Mouse (Mus musculus) midbrain, embryonic 16.5 days (tissue): ENCODE measurements at regions not wholly inside any gene's neighbourhood (a gene's known extent, or its start where the extent isn't known, plus 50 kb on each side); places are given as distances from the start of the nearest gene placed in this dataset.

Source experiments
- ATAC-seq: fragments of 200-750 bp; cut with Nextera tagmentation; 2 replicates; pipeline ENCODE4 v1.8.0; 2017; ENCODE audit warnings: moderate TSS enrichment
- H3K27ac ChIP-seq: fragments of 300-500 bp; sonication (generic); 2 replicates; pipeline ENCODE4 v1.5.1; 2014; ENCODE audit warnings: mild to moderate bottlenecking, low read length, mixed read lengths
- H3K27me3 ChIP-seq: fragments of 300-500 bp; sonication (generic); 2 replicates; pipeline ENCODE4 v1.6.1; 2014; ENCODE audit warnings: low read depth, low read length, mixed read lengths; ENCODE audit not compliant: control insufficient read depth, insufficient read depth
- H3K36me3 ChIP-seq: fragments of 300-500 bp; sonication (generic); 2 replicates; pipeline ENCODE4 v1.6.1; 2014; ENCODE audit warnings: mild to moderate bottlenecking, low read length, moderate library complexity, mixed read lengths; ENCODE audit not compliant: control insufficient read depth, insufficient read depth
- H3K4me1 ChIP-seq: fragments of 300-500 bp; sonication (generic); 2 replicates; pipeline ENCODE4 v1.6.1; 2014; ENCODE audit warnings: mild to moderate bottlenecking, low read length, mixed read lengths; ENCODE audit not compliant: control insufficient read depth, insufficient read depth
- H3K4me2 ChIP-seq: fragments of 300-500 bp; sonication (generic); 2 replicates; pipeline ENCODE4 v1.6.1; 2014; ENCODE audit warnings: mild to moderate bottlenecking, low read length, mixed read lengths
- H3K4me3 ChIP-seq: fragments of 300-500 bp; sonication (generic); 2 replicates; pipeline ENCODE4 v1.5.1; 2014; ENCODE audit warnings: low read depth, mild to moderate bottlenecking, low read length, moderate library complexity, mixed read lengths
- H3K9ac ChIP-seq: fragments of 300-500 bp; sonication (generic); 2 replicates; pipeline ENCODE4 v1.6.1; 2014; ENCODE audit warnings: low read depth, low read length, mixed read lengths
- H3K9me3 ChIP-seq: fragments of 300-500 bp; sonication (generic); replicated peaks from 2 replicates; pipeline ENCODE4 v1.6.1; 2014; ENCODE audit warnings: mild to moderate bottlenecking, low read length, mixed read lengths; ENCODE audit not compliant: control insufficient read depth, poor library complexity, severe bottlenecking
- WGBS: fragments of 180-500 bp; shearing (Covaris S2); extraction: QIAGEN DNeasy Blood & Tissue Kit; methylation state at CpG from one replicate; pipeline ENCODE4 v1.1.7; 2014; 5-methylcytosine and 5-hydroxymethylcytosine counted together

GRCm38 (mm10) chr2:133497541-133498185 is 54.3 kb upstream of the Bmp2 start:
- H3K4me1 ChIP-seq, result no peaks in the 10 kb centered on the region
- no peak overlapping the region for H3K4me3 ChIP-seq
- 89% methylated on average over 8 of the region's 8 CpGs for WGBS
- no peak overlapping the region for H3K9ac ChIP-seq
- no peaks in the 10 kb centered on the region for H3K36me3 ChIP-seq
- no peak overlapping the region for H3K4me2 ChIP-seq
- H3K9me3 ChIP-seq, result no peaks in the 10 kb centered on the region
- H3K27ac ChIP-seq, result no peak overlapping the region
- H3K27me3 ChIP-seq, result no peaks in the 10 kb centered on the region
- no peak for ATAC-seq

GRCm38 (mm10) chr2:133498186-133498571 is 53.8 kb upstream of the Bmp2 start:
- Histone ChIP-seq H3K4me1 (no peaks in the 10 kb centered on the region), H3K4me2 (no peak overlapping the region), H3K36me3 (no peaks in the 10 kb centered on the region), H3K27me3 (no peaks in the 10 kb centered on the region), H3K27ac (no peak overlapping the region), H3K9ac (no peak overlapping the region), H3K4me3 (no peak overlapping the region), H3K9me3 (no peaks in the 10 kb centered on the region)
- WGBS, result 95% methylated on average over 2 of the region's 2 CpGs
- ATAC-seq, result no peak

GRCm38 (mm10) chr2:133498717-133499143 is 53.2 kb upstream of the Bmp2 start:
- H3K27me3 ChIP-seq, result no peaks in the 10 kb centered on the region
- H3K36me3 ChIP-seq, result no peaks in the 10 kb centered on the region
- no peak for ATAC-seq
- 73% methylated on average over 3 of the region's 3 CpGs for WGBS
- H3K27ac ChIP-seq, result no peak overlapping the region
- H3K4me3 ChIP-seq, result no peak overlapping the region
- H3K4me2 ChIP-seq, result no peak overlapping the region
- no peaks in the 10 kb centered on the region for H3K4me1 ChIP-seq
- H3K9ac ChIP-seq, result no peak overlapping the region
- H3K9me3 ChIP-seq, result no peaks in the 10 kb centered on the region

- no peak for ATAC-seq
- WGBS, result 85% methylated on average over 3 of the region's 3 CpGs
- no peaks in the 10 kb centered on the region for H3K27me3 ChIP-seq
- H3K4me2 ChIP-seq, result no peak overlapping the region
- H3K27ac ChIP-seq, result no peak overlapping the region
- H3K9me3 ChIP-seq, result no peaks in the 10 kb centered on the region
- H3K4me1 ChIP-seq, result no peaks in the 10 kb centered on the region
- no peaks in the 10 kb centered on the region for H3K36me3 ChIP-seq
- no peak overlapping the region for H3K4me3 ChIP-seq
- H3K9ac ChIP-seq, result no peak overlapping the region
Measured at GRCm38 (mm10) chr2:133499904-133500303, 52.1 kb upstream of the Bmp2 start.
